Mouse (Mus musculus): ENCODE data around the gene Rgl2. TPM values are rescaled to one million over a fixed set of nuclear protein-coding genes. Genes with fewer than 3 reads are reported as not detected.
A peak's percentile ranks its signal among the peaks of the same experiment; 100 is the strongest.
"Not testable (repeated sequence)": the region's sequence is repeated elsewhere in the genome, so short reads cannot be mapped to it uniquely, and the experiment has no call there.

Rgl2 gene
- total RNA-seq, 2 experiments from 2014 or later: 74.1 to 75.5 TPM

- no peak for DNase-seq
- intact Hi-C loops (cut with DNase I): no loop called here
Observed at GRCm38 (mm10) chr17:33947430-33948089, 18.2 kb downstream of the Rgl2 start.

GRCm38 (mm10) chr17:33948090-33948904 lies 19.0 kb downstream of the Rgl2 start:
- intact Hi-C loops (cut with DNase I): no loop called here
- DNase-seq: no peak

- DNase-seq: no peak
- intact Hi-C loops (cut with DNase I): no loop called here
Observed at GRCm38 (mm10) chr17:33948905-33949537, 19.7 kb downstream of the Rgl2 start.

- DNase-seq: peak; percentile 3
- intact Hi-C loops (cut with DNase I): no loop called here
Observed at GRCm38 (mm10) chr17:33950131-33950625, 20.8 kb downstream of the Rgl2 start.

GRCm38 (mm10) chr17:33951021-33951946 lies 21.9 kb downstream of the Rgl2 start, which contains the start of gene B3galt4:
Gene B3galt4 (minus strand): TSS chr17:33951488.
- DNase-seq: peak; percentile 91
- intact Hi-C loops (cut with DNase I): no loop called here

- intact Hi-C loops (cut with DNase I): not testable (repeated sequence)
- DNase-seq: peak; percentile 1
Observed at GRCm38 (mm10) chr17:33952015-33952414, 22.7 kb downstream of the Rgl2 start.

- DNase-seq: no peak
- intact Hi-C loops (cut with DNase I): no loop called here
Observed at GRCm38 (mm10) chr17:33952879-33953278, 23.5 kb downstream of the Rgl2 start.

- DNase-seq: peak; percentile 0
- intact Hi-C loops (cut with DNase I): no loop called here
Observed at GRCm38 (mm10) chr17:33953310-33953709, 24.0 kb downstream of the Rgl2 start.

- peak; percentile 5 for DNase-seq
- intact Hi-C loops (cut with DNase I): no loop called here
Observed at GRCm38 (mm10) chr17:33953961-33954565, 24.7 kb downstream of the Rgl2 start.

GRCm38 (mm10) chr17:33954646-33955554 lies 25.6 kb downstream of the Rgl2 start:
- intact Hi-C loops (cut with DNase I): loop anchor here (5.0 kb wide), 1 partner anchor 67 kb away; the partner anchor contains the start of gene Ring1
- DNase-seq: peak; percentile 0

- intact Hi-C loops (cut with DNase I): loop anchor here (5.0 kb wide), 1 partner anchor 67 kb away; the partner anchor contains the start of gene Ring1
- peak; percentile 94 for DNase-seq
Observed at GRCm38 (mm10) chr17:33955555-33956214, 26.3 kb downstream of the Rgl2 start, which contains the start of the genes Vps52 and Rps18. Gene Vps52 (plus strand): TSS chr17:33955812. Gene Rps18 (minus strand): TSS chr17:33956001.

GRCm38 (mm10) chr17:33956336-33956735 lies 27.0 kb downstream of the Rgl2 start:
- intact Hi-C loops (cut with DNase I): loop anchor here (5.0 kb wide), 1 partner anchor 66 kb away; the partner anchor contains the start of gene Ring1
- DNase-seq: no peak

GRCm38 (mm10) chr17:33957493-33957892 lies 28.1 kb downstream of the Rgl2 start:
- no peak for DNase-seq
- intact Hi-C loops (cut with DNase I): loop anchor here (5.0 kb wide), 1 partner anchor 65 kb away; the partner anchor contains the start of gene Ring1

- intact Hi-C loops (cut with DNase I): loop anchor here (5.0 kb wide), 1 partner anchor 64 kb away; the partner anchor contains the start of gene Ring1
- no peak for DNase-seq
Observed at GRCm38 (mm10) chr17:33958451-33958850, 29.1 kb downstream of the Rgl2 start.

GRCm38 (mm10) chr17:33959135-33959534 lies 29.8 kb downstream of the Rgl2 start:
- intact Hi-C loops (cut with DNase I): loop anchor here (5.0 kb wide), 1 partner anchor 63 kb away; the partner anchor contains the start of gene Ring1

GRCm38 (mm10) chr17:33959948-33960347 lies 30.6 kb downstream of the Rgl2 start:
- no peak for DNase-seq
- intact Hi-C loops (cut with DNase I): loop anchor here (2.0 to 5.0 kb wide), 2 partner anchors 62 to 1319 kb away; partner anchors contain the start of gene Ring1

More at GRCm38 (mm10) chr17:33959135-33959534, 29.8 kb downstream of the Rgl2 start:
- no peak for DNase-seq

- DNase-seq: no peak
- intact Hi-C loops (cut with DNase I): no loop called here
Observed at GRCm38 (mm10) chr17:33962876-33963275, 33.5 kb downstream of the Rgl2 start.

All from left cerebral cortex, postnatal 4 days (tissue).